Mouse (Mus musculus) kidney, adult 8-10 months (tissue): ENCODE measurements around the gene Doc2b.

Experiments used
- DNase-seq, 2 experiments: peaks; one replicate each; pipeline ENCODE4 v3.0.0; 2022

Gene Doc2b

GRCm38 (mm10) chr11:75785897-75786296, 10.0 kb downstream of the Doc2b start:
- DNase-seq = peak; percentile 28 to 47

DNA sequence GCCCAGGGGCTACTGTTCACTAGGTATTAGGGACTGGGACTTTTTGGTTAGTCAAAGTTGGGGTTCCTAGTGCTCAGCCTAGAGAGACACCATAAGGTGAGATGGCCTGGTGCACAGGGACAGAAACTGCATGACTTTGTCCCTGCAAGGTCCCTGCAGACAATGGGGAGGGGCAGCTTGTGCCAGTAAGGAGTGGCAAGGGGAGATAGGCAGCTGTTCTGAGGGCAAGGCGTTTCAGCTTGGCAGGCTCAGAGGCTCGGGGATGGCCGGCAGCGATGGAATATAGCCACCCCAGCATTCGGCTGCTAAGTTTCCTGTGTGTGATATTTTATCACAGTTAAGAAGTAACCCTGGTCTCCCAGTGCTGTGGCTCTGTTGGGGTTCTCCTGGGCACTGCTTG, 12.1 kb downstream of the Doc2b start:
- no peak for DNase-seq

DNA sequence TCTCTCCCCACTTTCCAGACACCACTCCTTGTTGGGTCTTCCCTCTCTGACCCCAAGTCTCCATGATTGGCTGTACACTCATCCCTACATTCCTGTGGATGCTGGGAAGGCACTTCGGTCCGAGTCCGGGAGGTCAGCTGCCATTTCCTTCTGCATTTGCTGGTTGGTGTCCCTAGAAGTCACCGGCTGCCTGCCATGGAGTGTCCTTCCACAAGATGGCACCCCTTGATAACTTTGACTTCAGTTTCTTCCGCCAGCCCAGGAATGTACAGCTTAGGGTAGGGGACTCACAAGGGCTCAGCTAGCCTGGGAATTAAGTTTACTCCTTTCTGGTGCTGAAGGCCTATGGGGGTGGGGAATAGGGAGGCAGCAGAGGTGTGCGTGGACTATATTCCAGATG, 13.9 kb downstream of the Doc2b start:
- peak; percentile 78 to 85 for DNase-seq

- DNase-seq = no peak
These were observed 19.9 kb downstream of the Doc2b start for GRCm38 (mm10) chr11:75775919-75776318.

GRCm38 (mm10) chr11:75772562-75772961, 23.3 kb downstream of the Doc2b start:
- DNase-seq = no peak

GRCm38 (mm10) chr11:75769206-75769605, 26.6 kb downstream of the Doc2b start:
- peak; percentile 89 to 92 for DNase-seq

GRCm38 (mm10) chr11:75768091-75768989, 27.5 kb downstream of the Doc2b start:
- no peak for DNase-seq

DNA sequence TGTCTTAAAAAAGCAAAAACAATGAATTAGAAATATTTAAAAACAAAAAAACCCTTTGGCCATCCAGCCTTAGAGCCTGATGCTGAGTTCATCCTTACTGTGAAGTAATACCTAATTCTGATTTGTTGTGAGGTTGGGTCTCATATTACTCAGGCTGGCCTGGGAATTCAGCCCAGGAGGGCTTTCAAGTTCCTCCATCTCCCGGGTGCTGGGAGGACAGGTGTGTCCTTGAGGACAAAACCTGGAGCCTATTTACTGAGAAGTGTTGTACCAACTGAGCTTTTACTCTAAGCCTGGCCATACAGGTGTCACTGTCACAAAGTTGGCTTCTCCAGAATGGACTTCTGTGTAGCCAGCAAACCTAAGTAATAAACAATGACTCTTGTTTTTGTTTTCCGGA, 28.8 kb downstream of the Doc2b start:
- DNase-seq = no peak

DNA sequence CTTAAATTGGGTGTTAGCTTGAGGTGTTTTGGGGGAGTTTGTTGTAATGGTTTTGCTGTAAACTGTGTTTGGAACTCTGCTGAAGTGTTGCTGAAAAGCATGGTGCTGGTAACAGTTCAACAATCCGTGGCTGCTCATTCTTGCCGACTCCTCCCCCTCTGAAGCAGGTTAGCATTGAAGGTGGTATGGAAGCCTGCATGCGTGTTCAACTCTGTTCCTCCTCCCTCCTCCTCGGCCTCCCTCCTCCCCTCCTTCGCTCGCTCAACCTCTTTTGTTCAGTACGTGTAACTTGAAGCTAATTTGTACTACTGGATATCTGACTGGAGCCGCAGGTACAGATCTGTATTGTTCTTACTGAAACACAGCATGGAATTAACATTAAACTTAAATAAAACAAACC, 30.7 kb downstream of the Doc2b start:
- no peak for DNase-seq

GRCm38 (mm10) chr11:75764521-75765023, 31.3 kb downstream of the Doc2b start:
- DNase-seq = no peak

- no peak for DNase-seq
These were observed 33.1 kb downstream of the Doc2b start for GRCm38 (mm10) chr11:75762708-75763107.

- no peak for DNase-seq
These were observed 35.1 kb downstream of the Doc2b start for GRCm38 (mm10) chr11:75760785-75761184.

DNA sequence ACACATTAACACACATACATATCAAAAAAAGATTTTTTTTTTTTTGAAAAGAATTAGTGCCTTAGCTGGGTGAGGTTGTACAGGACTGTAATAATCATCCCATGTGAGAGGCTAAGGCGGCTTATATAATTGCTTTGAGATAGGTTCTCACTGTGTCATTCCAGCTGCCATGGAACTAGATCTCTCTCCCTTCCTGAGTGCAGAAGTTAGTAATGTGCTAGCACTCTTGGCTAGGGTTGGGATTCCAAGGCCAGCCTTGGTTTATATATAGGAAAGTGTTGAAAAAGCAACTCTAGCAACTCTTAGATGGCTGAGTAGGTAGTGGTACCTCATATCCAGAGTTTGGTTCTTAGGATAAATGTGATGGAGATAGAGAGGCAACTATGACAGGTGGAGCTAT, 37.3 kb downstream of the Doc2b start:
- DNase-seq = no peak

- DNase-seq = no peak
These were observed 39.2 kb downstream of the Doc2b start for GRCm38 (mm10) chr11:75756687-75757086.

DNA sequence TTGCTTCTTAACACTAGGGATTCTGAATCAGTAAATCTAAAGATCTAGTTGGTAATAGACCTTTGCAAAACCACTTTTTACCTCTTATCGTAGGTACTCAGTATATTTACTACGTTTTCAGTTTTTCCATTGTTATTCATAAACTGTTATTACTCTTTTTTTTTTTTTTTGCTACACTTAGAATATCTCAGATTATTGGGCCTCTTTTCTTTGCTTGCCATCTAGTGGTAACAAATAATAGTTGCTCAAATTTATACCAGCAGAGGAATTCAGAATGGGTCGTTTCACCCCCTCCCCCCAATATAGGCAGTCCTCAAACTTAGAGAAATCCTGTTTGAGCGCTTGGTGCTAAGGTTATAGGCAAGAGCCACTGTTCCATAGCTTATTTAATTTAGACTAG, 44.8 kb downstream of the Doc2b start:
- DNase-seq = no peak

DNA sequence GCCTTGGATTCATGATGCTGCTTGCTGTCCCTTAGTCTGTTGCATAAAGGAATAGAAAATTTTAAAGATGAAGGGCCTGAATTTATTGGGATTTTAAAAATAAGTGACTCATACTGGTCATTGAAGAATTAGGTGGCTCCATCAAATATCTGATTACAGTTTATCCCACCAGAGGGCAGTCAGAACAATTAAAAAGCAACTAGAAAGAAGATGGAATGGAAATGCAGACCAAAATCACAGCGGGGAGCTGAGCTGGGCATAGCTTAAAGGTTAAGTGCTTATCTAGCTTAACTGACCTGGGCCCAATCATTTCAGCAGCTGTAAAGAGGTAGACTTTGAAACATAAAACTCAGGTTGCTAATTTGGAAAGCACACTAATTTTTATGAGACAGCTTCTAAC, 45.3 kb downstream of the Doc2b start:
- DNase-seq = no peak

DNA sequence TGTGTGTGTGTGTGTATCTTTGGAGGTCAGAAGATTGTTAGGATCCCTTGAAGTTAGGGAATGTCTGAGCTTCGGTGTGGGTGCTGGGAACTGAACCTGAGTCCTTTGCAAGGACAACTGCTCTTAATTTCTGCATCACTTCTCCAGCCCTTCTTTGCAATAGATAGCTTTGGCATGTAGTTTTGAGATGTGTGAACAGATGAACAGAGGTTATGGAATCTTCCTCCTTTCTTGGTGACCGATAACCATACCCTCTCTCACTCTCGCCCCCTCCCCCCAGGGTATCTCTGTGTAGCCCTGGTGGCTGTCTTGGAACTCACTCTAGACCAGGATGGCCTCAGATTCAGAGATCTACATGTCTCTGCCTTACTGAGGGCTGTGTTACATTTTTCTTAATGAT, 51.1 kb downstream of the Doc2b start:
- no peak for DNase-seq

DNA sequence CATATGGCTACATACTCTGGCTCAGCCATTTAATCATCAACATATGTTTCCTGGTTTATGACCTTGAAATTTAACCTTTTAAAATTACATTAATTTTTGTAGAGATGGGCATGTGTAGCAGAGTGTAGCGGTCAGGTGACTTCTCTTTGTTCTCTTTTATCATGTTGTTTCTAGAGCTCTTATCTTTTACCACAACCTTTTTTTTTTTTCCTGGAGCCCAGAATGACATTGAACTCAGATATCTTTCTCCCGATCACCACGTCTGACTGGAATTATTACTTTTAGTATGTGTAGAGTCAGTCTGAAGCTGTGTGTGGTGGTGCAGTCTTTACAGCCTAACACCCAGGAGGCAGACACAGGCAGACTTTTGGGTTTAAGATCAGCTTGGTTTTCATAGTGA, 54.2 kb downstream of the Doc2b start:
- no peak for DNase-seq

DNA sequence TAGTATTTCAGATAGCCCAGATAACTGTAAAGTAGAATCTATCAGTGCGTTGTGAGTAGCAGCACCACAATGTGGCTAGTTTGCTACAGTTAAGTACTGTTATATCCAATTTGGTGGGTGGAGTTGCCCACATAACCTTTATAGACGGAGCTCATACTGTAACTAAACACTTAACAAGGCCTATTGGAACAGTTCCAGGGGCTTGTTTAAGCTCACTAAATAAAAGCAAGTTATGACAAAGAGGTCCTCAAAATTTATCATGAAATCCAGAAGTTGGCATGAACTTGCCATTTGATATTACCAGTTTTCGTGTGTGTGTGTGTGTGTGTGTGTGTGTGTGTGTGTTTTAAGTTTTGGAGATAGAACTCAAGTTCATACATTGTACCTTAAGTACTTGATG, 55.6 kb downstream of the Doc2b start:
- DNase-seq = no peak

DNA sequence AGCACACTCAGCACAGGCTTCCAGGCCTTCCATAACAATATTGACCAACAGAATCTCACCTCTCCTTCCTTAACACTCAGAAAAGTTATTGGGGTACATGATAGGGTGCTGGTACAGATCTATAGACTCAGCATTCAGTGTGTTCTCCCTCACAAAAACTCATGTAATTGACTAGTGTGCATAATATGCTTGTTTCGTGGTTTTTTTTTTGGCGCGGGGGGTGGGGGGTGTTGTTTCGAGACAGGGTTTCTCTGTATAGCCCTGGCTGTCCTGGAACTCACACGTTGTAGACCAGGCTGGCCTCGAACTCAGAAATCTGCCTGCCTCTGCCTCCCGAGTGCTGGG, 57.4 kb downstream of the Doc2b start:
- DNase-seq = no peak

DNA sequence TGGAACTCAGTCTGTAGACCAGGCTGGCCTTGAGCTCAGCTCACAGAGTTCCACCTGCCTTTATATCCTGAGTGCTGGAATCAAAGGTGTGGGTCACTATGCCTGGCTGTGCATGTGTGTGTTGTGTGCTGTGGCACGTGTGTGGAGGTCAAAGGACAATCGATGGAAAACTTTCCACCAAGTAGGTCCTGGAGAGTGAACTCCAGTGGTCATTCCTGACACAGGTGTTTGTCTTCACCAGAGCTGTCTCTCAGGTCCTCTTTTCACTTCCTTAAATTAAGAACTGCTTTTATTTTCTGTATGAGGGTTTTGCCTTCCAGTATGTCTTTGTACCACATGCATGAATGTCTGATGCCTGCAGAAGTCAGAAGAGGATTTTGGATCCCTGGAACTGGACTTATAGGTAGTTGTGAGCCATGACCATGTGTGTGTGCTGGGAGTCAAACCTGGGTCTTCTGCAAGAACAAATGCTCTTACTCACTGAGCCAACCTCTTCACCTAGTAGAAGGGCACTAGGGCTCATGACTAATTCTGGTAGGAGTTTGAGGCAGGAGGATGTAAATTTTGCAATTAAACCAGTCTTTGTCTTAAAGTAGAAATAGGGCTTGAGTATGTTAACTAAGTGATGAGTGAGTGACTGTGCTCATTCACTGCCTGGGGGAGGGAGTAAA, 57.9 kb downstream of the Doc2b start:
- peak in 1 of 2 experiments; percentile 20 for DNase-seq

DNA sequence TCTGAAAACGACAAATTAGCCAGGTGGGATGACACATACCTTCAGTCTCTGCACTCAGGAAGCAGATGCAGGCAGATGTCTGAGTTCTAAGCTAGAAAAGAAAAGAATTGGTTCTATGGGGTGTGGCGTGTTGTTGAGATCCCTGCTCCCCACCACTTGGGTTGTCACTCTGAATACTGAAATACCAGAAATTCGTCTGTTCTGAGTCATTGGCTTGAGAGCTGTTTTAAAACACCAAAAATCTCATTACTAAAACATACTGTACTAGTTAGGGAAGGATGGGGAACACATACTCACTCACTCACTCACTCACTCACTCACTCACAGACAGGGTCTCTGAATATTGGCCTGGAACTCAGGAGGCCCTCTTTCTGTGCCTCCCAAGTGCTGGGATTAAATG, 58.9 kb downstream of the Doc2b start:
- DNase-seq = no peak

- DNase-seq = no peak
These were observed 60.2 kb downstream of the Doc2b start for GRCm38 (mm10) chr11:75735462-75736252.
